Mouse (Mus musculus) 3134 (cell line): Measurements from ENCODE around the gene Lpar1.

Experiments used
- DNase-seq: peaks from one replicate; pipeline ENCODE4 v3.0.0-alpha.2; 2011; ENCODE audit warnings: low spot score; ENCODE audit not compliant: insufficient read length; ENCODE audit errors: extremely low read depth

Lpar1 gene

DNA sequence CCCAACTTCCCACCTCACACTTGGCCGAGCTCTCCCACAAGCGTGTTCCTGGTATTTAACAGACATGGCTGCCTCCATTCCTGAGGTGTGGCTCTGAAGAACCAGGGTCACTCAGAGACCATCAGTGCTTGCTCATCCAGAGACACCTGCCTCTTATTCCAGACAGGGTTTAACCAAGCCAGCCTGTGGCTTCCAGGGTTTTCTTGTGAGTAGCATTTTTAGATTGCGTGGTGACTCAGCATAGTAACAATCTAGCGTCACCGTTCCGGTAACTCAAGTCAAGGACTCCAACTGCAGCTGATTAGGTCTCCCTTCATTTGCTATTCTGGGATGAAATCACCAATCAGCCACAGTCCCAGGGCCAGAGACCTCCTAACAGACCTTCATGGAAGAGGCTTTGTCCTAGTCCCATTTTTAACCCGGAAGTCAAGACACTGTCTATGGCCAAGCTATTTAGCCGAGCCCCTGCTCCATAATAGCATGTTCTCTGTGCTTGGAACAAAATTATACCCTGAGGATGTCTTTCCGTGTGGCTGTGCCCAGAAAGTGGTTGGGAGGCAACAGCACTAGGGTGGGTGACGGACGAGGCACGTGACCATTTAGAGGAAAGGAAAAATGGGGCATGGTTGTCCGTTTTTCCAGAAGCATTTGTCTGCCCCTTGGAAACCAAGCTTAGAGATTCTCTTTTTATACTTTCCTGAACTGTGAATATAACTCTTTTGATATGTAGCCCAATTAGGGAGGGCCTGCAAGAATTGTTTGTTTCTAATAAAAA is 89.1 kb downstream of the Lpar1 start:
- peak; percentile 72 for DNase-seq

DNA sequence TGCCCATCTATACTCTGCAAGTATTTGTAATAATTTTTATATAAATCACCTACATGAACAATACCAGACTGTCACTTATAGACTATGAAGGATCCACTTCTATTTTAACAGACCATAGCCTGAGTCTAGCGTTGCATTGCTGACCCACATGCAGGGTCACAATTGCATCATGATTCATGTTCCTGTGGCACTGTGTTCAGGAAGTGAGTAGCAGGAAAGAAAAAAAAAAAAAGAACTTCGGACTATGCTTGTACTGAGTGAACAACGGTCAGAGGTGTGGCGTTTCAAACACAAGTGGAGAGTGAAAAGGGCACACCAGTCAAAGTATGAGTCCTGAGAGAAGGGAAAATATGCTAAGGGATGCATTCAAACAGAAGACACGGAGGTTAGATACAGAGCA is 90.7 kb downstream of the Lpar1 start:
- peak; percentile 26 for DNase-seq

DNA sequence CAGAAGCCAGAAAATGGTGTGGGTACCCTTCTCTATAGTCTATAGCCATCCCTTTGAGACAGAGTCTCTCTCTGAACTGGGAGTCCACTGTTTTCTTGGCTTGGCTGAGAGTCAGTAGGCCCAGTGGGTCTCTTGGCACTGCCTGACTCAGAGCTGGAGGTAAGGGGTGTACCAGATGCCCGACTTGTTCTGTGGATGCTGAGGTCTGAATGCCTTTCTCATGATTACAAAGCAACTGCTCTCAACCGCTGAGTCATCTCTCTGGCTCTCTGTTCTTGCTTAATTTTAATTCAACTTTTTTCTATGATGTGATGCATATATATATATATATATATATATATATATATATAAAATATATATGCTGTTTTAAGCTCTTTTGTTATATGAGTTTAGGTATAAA is 91.1 kb downstream of the Lpar1 start:
- DNase-seq, result peak; percentile 77

DNA sequence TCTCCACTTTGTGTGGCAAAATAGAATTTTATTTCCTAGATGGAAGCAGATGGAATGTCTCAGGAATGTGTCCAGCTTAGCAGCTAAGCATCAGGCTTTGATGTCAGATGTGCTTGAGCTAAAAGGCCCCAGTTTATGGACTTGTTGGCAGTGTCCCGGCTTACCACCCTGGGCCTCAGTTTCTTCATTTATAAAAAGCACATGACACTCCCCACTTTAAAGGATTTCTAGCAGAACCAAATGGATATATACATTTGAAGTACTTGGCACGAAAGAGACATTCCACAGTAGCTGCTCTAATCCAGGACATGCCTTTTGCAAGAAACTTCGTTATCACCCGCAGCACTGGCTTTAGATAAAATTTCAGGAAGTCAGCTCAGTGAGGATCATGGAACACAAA is 100.4 kb downstream of the Lpar1 start:
- DNase-seq, result no peak

DNA sequence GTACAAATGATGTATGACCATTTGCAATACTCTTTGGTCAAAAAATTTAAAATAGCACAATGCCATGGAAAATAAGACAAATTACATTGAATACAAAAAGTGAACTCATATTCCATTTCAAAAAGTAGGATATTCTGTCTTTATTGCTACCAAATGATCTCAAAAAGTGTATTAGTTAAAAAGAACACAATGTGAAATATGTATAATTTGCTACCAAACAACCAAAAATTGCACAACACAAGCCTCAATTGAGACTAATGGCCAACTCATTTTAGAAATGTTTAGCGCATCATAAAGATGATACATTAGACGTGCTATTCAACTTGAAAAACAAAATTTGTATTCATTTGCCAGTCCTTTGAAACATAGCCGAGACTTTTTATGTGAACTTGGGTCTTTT is 104.9 kb downstream of the Lpar1 start:
- no peak for DNase-seq

DNA sequence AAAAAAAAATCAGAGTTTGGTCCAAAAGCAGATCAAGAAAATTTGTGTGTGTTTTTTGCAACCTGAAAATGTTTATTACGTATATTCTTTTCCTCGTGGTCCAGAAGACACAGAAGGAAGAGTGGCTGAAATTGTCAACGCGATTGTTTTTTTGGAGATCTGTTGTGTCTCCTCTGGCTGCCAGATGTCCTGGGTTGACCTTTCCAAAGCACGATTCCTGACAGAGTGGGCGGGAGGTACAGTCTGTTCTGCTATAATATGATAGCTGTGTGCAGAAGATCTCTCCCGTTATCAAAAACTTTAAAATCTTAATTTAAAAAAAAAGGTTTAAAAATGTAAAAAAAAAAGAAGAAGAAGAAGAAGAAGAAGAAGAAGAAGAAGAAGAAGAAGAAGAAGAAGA is 105.9 kb downstream of the Lpar1 start:
- DNase-seq, result no peak

DNA sequence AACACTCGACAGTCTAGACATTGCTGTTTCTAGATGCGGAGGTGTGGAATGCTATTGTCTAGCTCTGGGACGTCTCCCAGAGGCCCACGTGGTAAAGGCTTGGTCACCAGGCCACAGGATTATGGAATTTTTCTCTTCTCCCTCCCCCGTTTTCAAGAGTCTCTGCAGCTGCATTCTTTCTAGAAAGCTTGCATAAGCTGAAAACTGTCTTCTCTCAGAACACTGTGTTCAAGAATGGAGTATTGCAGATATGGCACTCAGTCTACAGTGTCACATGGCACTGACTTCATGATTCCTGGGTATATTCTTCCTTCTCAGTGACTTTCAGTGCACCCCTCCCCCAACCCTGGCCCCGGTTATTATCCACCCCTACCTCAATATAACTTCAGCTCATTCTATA is 107.9 kb downstream of the Lpar1 start:
- DNase-seq, result no peak

DNA sequence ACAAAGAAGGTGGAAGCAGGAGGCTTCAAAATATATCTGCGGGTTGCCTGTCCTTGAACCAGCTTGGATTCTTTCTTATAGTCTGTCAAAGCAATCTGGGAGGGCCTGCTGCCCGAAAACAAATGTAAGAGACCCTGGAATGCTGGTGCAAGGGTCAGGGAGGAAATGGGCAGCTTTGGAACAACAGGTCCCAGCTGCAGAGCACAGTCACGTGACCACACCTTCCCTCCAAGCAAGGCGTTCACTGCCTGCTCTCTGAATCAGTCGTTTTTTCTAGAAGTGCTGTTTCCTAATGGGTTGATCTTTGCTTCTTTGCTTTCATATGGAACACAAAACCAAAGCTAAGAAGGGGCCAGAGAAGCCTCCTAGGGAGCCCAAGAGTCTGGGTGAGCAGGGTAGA is 111.4 kb downstream of the Lpar1 start:
- DNase-seq, result no peak

DNA sequence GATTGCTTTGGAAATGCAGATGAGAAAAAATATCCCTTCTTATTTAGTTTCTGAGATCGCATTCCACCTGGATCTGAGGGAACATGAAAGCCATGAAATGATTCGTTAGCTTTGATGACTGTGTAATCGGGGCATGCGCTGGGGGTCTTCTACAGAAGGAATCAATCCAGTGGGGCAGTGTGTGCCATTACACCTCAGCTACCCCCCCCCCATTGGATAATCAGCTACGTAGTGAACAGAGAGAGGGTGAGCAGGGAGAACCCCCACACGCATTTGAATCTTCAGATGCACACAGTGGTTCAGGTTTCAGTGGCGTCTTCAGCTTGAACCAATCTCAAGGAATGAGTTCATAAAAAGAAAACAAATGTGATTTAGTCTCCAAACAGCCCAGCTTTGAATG is 115.0 kb downstream of the Lpar1 start:
- no peak for DNase-seq

DNA sequence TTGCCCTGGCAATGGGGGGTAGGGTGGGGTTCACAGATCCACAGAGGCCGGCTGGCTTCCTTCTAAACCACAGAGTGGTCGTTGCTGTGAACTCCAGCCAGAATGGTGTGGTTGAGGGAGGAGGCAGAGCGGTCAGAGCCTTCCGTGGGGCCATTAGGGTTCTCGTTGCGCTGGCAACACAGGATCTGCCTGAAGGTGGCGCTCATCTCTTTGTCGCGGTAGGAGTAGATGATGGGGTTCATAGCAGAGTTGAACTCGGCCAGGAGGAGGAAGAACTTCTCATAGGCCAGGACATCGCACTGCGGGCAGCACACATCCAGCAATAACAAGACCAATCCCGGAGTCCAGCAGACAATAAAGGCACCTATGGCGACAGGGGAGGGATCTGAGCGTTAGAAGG is 116.4 kb downstream of the Lpar1 start:
- no peak for DNase-seq

DNA sequence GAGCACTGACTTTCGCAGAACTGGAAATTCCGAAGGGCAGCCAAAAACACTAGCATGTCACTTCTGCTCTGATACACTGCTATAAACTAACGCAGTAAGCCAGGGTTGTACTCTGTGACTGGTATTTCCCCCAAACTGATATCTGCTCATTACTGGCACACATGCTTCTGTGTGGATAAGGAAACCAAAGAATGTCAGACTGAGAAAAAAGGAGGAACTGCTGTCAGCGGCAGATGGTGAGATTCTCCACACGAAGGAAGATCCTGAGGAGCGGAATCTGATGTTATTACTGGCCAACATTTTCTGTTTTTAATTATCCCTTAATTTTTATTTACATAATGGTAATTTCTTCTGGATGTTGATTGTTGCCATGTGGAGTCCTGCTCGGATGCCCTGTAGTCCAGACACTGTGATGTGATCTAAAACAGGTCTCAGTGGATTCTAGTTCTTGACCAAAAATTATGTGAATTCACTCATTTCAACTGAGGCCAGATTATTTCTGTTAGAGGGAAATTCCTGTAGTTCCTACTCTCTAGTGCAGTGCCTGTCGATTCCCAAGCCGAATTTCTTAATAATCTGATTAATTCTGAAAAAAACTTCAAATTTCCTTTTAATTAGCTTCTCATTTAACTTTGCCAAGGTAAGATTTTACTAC is 130.3 kb downstream of the Lpar1 start:
- DNase-seq, result no peak

DNA sequence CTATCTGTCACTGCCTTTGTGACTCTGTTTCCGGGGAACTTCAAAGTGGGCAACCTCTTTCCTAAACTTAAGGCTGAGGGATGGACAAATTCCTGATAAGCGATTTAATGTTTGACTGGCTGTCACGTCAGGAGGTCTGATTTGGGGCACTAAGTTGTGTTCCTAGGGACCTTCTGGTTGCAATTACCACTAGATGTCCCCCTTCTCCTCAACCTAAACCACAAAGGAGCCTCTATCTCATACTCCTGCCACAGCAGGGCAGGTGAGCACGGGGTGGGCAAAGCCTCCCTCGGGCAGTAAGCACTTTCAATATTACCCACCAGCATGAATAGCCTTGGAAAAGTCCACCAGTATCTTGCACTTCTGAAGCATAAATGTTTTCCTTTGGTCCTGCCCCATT is 134.5 kb downstream of the Lpar1 start:
- DNase-seq, result no peak

DNA sequence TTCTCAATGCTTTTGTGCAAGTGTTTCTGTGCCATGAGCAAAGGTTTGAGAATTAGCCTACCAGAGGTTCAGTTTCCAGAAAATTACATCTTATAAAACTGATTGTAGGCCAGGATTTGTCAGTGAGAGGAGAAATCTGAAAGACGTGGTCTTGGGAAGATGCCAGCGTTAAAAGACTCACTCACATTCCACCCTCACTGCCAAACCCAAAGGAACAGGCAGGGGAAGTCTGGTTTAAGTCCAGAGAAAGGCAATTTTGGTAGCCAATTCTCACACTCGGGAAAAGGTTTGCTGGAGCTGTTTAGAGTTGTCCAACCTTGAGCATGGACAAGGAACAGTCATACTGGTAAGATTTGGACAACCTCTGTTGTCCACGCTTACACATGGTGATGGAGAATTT is 136.4 kb downstream of the Lpar1 start:
- DNase-seq, result peak; percentile 73

DNA sequence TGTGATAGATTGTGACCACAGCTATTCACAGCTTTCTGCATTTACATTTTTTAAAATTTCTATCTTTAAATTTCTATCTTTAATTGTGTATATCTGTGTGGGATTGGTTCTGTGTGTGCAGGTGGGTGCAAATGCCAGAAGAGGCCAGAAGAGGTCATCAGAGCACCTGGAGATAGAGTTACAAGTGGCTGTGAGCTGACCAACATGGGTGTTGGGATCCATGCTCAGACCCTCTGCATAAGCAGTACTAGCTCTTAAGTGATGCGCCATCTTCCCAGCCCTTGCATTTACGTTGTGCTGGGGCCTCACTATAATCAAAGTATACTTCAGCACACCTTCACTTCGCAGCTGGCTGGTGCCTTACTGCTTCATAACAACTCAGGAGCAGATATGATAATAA is 138.2 kb downstream of the Lpar1 start:
- no peak for DNase-seq

DNA sequence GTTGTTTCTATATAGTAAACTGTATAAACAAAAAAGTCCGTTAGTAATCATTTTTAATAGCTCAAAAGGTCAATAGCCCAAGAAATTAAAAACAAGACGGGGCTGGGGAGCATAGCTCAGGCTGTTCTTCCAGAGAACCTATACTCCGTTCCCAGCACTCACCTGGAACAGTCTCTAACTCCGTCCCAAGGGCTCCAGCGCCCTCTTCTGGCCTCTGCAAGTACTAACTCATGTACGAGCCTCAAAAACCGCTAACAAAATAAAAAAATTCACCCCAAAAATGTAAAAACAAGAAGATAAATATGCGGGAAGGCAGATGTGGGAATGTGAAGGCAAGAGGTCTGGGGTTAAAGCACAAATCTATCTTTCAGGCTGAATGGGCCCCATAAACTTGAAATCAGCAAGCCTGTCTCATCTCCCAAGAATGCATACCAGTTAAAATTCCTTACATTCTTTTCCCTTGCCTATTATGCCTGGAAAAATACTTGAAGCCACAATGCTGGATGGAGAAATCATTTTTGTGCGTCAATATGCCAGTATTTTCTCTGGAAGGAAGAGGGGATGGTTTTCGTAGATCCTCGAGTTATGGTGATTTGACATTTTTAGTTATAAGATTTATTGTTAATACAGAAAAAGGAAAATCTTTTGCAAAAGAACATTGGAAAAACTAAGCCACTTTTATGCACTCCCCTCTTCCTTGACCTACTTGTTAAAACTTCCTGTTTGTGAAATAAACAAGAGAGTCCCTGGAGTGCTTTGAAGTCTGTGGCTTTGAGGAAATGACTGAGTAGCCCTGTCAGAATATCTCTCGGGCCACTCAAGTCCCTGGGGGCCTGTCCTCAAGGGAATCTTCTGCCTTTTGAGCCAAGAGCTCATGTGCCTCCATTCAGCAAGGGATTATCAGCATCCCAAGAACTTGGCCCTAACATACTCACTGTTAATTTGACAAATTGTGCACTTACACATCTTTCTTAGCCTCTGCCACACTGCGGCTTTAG is 140.2 kb downstream of the Lpar1 start:
- peak; percentile 82 for DNase-seq

DNA sequence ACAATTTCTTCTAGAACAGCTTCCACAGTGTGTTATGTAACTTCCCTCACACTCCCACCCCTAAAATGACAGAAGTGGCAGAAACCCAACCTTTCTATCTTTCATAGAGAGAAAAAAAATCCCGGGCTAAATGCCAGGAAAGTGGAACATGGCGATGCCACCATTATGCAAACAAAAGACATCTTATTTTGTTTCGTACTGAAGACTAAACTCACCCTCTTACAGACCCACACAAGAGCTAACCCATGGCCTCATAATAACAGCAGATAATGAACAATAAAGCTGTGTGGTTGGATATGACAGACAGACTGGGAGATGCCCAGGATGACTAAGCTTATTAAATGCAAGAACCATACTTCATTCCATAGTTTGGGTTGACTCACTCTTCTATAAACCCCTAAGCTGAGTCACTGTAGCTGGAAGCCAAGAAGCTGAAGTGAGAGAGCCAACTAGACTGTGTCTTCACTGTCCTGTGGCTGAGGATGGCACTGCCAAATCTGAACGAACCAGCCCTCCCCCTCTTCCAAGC is 151.7 kb downstream of the Lpar1 start:
- DNase-seq, result peak; percentile 83

DNA sequence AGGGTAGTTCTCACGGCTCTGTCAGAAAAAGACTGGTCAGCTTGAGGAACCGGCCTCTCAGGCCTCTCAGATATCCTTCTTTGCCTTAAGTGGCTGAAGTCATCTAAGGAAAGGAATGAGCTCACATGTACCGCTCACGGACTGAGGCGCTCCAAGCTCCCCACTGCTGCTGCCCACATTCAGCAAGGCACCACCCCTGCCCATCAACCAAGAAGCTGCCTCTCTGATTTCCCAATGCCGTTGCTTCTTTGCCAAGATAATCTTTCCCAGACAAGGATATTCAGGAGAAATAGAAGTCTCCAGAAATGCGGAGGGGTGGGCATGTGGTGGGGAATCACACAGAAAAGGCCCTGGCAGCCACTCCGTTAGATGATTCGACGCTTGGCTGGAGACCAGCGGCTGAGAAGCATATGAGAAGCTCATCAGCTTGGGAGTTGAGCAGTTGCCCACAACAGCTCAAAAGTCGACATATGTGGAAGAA is 152.8 kb downstream of the Lpar1 start:
- DNase-seq, result peak; percentile 76
